Mouse (Mus musculus) bone marrow macrophage, adult 2 months (primary cell): Measurements from ENCODE around the gene Tpra1.

Experiments
- CTCF ChIP-seq: IDR thresholded peaks from 2 replicates; pipeline ENCODE4 v1.5.1; 2012; ENCODE audit warnings: low read depth, mild to moderate bottlenecking, low read length, moderate library complexity
- POLR2A ChIP-seq: IDR thresholded peaks from 2 replicates; pipeline ENCODE4 v1.6.1; 2012; ENCODE audit warnings: mild to moderate bottlenecking, low read depth, low read length, borderline replicate concordance

GRCm38 (mm10) chr6:88940090-88940916, 38.3 kb downstream of the Tpra1 start:
- TF ChIP-seq CTCF (no peak), POLR2A (no peak)
